Mouse (Mus musculus) heart, embryonic 10.5 days (tissue): ENCODE measurements at regions not wholly inside any gene's neighbourhood (a gene's known extent, or its start where the extent isn't known, plus 50 kb on each side); places are given as distances from the start of the nearest gene placed in this dataset.

Experiments
- DNase-seq: peaks from one replicate; pipeline ENCODE4 v3.0.0-alpha.2; 2017; ENCODE audit warnings: low spot score
- H3K27ac ChIP-seq: fragments of 300-500 bp; sonication (generic); 2 replicates; pipeline ENCODE4 v1.5.1; 2016; ENCODE audit warnings: mild to moderate bottlenecking
- H3K27me3 ChIP-seq: fragments of 300-500 bp; sonication (generic); 2 replicates; pipeline ENCODE4 v1.6.1; 2016; ENCODE audit warnings: mild to moderate bottlenecking; ENCODE audit not compliant: poor library complexity, insufficient read depth, severe bottlenecking
- H3K36me3 ChIP-seq: fragments of 300-500 bp; sonication (generic); 2 replicates; pipeline ENCODE4 v1.6.1; 2016; ENCODE audit warnings: mild to moderate bottlenecking, moderate library complexity
- H3K4me1 ChIP-seq: fragments of 300-500 bp; sonication (generic); 2 replicates; pipeline ENCODE4 v1.6.1; 2016; ENCODE audit warnings: mild to moderate bottlenecking
- H3K4me3 ChIP-seq: fragments of 300-500 bp; sonication (generic); 2 replicates; pipeline ENCODE4 v1.5.1; 2016; ENCODE audit warnings: mild to moderate bottlenecking, moderate library complexity
- H3K9me3 ChIP-seq: fragments of 300-500 bp; sonication (generic); 2 replicates; pipeline ENCODE4 v1.6.1; 2016; ENCODE audit warnings: mild to moderate bottlenecking, moderate library complexity
- WGBS: fragments of 180-500 bp; shearing (Covaris S2); methylation state at CpG from one replicate; pipeline ENCODE4 v1.1.7; 2016; 5-methylcytosine and 5-hydroxymethylcytosine counted together

DNA sequence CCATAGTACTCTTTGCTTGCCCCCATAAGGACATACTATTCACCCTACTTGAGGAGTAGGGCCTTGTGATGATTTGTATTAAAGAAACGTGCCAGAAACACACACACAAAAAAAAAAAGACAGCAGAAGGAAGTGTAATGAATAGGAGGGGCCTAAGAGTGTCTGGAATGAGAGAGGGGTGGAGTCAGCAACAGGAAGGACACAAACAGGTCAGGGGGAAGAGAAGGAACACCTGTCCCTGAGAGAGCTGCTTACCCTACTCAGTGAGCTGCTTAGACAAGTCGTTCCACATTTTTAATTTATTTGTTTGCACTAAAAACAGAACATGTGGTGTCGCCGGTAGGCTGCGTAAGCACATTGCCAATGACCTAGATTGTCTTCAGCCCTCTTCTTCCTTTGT, 642.2 kb upstream of the Cited2 start:
- 77% methylated on average over 5 of the region's 5 CpGs for WGBS
- no peak for DNase-seq
- Histone ChIP-seq H3K27ac (no peak overlapping the region), H3K36me3 (no peaks in the 10 kb centered on the region), H3K27me3 (no peaks in the 10 kb centered on the region), H3K4me3 (no peak overlapping the region), H3K4me1 (no peaks in the 10 kb centered on the region), H3K9me3 (no peaks in the 10 kb centered on the region)

DNA sequence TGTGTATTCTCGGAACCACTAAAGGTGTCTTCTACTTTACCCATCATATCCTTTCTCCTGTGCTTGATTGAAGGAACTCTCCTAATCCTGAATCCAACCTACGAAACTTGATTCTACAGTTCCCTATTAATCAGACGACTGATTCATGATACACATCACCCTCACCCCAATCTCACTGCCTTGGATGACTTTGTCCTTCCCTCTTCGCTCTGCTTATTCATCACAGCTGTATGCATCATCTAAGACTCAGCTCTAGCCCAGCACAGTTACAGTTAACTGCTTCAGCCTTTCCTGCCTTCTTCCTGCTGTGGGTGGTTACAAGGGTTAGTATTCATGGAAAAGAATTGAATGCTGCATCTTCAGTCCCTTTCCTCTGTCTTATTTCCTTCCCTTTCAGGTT, 640.1 kb upstream of the Cited2 start:
- no peak overlapping the region for H3K4me3 ChIP-seq
- no peak overlapping the region for H3K27ac ChIP-seq
- no peak for DNase-seq
- no peaks in the 10 kb centered on the region for H3K27me3 ChIP-seq
- H3K9me3 ChIP-seq: no peaks in the 10 kb centered on the region
- 80% methylated on average over 4 of the region's 4 CpGs for WGBS
- H3K36me3 ChIP-seq: no peaks in the 10 kb centered on the region
- H3K4me1 ChIP-seq: no peaks in the 10 kb centered on the region

- peak overlapping the region; percentile 70; the same call in 1 of the 2 replicates for H3K27ac ChIP-seq
- DNase-seq: no peak
- WGBS: 5% methylated on average over 1 of the region's 1 CpGs
- no peaks in the 10 kb centered on the region for H3K27me3 ChIP-seq
- peaks cover 5% of the 10 kb centered on the region for H3K4me1 ChIP-seq
- H3K9me3 ChIP-seq: no peaks in the 10 kb centered on the region
- no peaks in the 10 kb centered on the region for H3K36me3 ChIP-seq
- H3K4me3 ChIP-seq: no peak overlapping the region
Measured at GRCm38 (mm10) chr10:17102065-17102464, 621.0 kb upstream of the Cited2 start.

DNA sequence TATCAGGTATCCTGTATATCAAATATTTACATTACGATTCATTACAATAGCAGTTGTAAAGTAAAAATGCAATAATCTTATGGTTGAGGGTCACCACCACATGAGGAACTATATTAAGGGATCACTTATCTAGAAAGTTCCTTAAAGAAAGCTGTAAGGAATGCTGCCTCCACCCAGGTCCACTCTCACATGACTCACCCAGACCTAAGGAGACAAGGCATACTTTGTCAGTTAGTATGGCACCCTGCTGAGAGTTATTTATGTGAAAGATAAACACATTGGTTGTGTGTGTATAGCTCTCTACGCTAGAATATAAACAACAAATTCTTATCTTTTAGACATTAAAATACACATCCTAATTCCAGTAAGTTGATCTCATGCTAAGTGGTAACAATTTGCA, 619.6 kb upstream of the Cited2 start:
- DNase-seq: no peak
- H3K27me3 ChIP-seq: no peaks in the 10 kb centered on the region
- H3K9me3 ChIP-seq: no peaks in the 10 kb centered on the region
- no peaks in the 10 kb centered on the region for H3K36me3 ChIP-seq
- H3K27ac ChIP-seq: no peak overlapping the region
- H3K4me1 ChIP-seq: peaks cover 5% of the 10 kb centered on the region
- no peak overlapping the region for H3K4me3 ChIP-seq
- 62% methylated on average over 2 of the region's 2 CpGs for WGBS

GRCm38 (mm10) chr10:17106831-17107230, 616.2 kb upstream of the Cited2 start:
- Histone ChIP-seq H3K27me3 (no peaks in the 10 kb centered on the region), H3K4me1 (peaks cover 5% of the 10 kb centered on the region), H3K36me3 (no peaks in the 10 kb centered on the region), H3K27ac (no peak overlapping the region), H3K9me3 (no peaks in the 10 kb centered on the region), H3K4me3 (no peak overlapping the region)
- DNase-seq: no peak
- 95% methylated on average over 1 of the region's 1 CpGs for WGBS

GRCm38 (mm10) chr10:17111071-17111470, 611.9 kb upstream of the Cited2 start:
- no peaks in the 10 kb centered on the region for H3K27me3 ChIP-seq
- WGBS: 77% methylated on average over 2 of the region's 2 CpGs
- H3K27ac ChIP-seq: no peak overlapping the region
- H3K4me1 ChIP-seq: no peaks in the 10 kb centered on the region
- no peak overlapping the region for H3K4me3 ChIP-seq
- H3K9me3 ChIP-seq: no peaks in the 10 kb centered on the region
- H3K36me3 ChIP-seq: no peaks in the 10 kb centered on the region
- DNase-seq: no peak

- DNase-seq: no peak
- WGBS: 87% methylated on average over 4 of the region's 4 CpGs
- H3K27me3 ChIP-seq: no peaks in the 10 kb centered on the region
- no peak overlapping the region for H3K4me3 ChIP-seq
- no peaks in the 10 kb centered on the region for H3K4me1 ChIP-seq
- H3K27ac ChIP-seq: no peak overlapping the region
- H3K9me3 ChIP-seq: no peaks in the 10 kb centered on the region
- H3K36me3 ChIP-seq: no peaks in the 10 kb centered on the region
Measured at GRCm38 (mm10) chr10:17114805-17115204, 608.2 kb upstream of the Cited2 start.

GRCm38 (mm10) chr10:17129391-17130163, 593.4 kb upstream of the Cited2 start:
- no peak for DNase-seq
- 79% methylated on average over 4 of the region's 4 CpGs for WGBS
- Histone ChIP-seq H3K27ac (no peak overlapping the region), H3K36me3 (no peaks in the 10 kb centered on the region), H3K4me3 (no peak overlapping the region), H3K27me3 (no peaks in the 10 kb centered on the region), H3K9me3 (peaks cover 4% of the 10 kb centered on the region; the same call in 1 of the 2 replicates), H3K4me1 (no peaks in the 10 kb centered on the region)

DNA sequence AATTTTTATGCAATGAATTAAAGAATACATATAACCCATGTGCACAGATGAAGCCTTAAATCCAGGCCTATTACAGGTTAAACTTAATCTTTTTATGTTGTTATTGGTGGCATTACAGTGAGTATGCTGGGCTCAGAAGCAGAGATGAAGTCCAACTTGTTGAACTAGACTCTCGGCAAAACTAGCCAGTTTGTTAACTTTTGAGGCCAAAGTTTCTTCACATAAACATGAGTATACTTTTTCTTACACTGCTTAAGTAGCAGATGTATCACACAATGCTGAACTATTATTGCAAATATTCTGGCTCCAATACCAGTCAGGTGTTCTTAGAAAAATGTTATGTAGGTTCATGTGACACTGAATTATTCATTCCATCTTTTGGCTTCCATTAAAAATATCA, 592.4 kb upstream of the Cited2 start:
- WGBS: 87% methylated on average over 1 of the region's 1 CpGs
- Histone ChIP-seq H3K27me3 (no peaks in the 10 kb centered on the region), H3K4me3 (no peak overlapping the region), H3K4me1 (no peaks in the 10 kb centered on the region), H3K27ac (no peak overlapping the region), H3K9me3 (no peaks in the 10 kb centered on the region), H3K36me3 (no peaks in the 10 kb centered on the region)
- DNase-seq: no peak

DNA sequence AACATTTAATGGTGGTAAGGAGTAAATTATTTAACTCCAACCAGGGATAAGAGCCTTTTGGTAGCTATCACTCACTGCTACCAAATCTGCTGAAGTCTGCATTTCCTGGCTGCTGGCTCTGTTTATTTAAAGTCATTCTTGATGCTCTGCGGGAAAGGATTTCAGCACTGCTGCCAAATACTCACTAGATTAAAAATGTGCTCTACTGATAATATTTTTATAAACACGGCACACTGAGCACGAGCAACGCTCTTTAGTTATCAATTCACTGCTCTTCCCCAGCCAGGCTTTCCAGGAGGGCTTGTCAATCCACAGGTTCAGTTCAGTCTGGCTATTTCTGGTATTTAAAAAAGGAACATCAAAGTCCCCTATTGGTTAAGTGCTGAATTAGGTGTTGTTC, 591.3 kb upstream of the Cited2 start:
- H3K27me3 ChIP-seq: no peaks in the 10 kb centered on the region
- no peaks in the 10 kb centered on the region for H3K36me3 ChIP-seq
- no peak overlapping the region for H3K4me3 ChIP-seq
- WGBS: 26% methylated on average over 4 of the region's 4 CpGs
- H3K4me1 ChIP-seq: no peaks in the 10 kb centered on the region
- no peak for DNase-seq
- H3K9me3 ChIP-seq: no peaks in the 10 kb centered on the region
- H3K27ac ChIP-seq: no peak overlapping the region

DNA sequence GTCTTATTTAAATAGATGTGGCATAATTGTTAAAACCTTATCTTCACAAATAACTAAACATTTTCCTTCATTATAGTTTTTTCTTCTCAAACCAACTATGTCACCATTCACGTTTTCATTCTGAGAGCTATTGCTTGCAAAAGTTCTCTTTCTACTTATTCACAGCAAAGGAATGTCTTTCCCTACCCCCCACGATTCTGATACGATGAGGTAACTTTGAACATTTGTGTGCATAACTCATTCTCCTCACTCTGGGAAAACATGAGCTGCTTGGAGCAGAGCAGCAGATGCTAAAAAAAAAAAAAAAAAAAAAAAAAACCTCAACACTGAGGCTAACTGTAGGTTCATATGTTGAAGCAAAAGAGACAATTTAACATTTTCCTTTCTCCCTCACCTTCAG, 547.6 kb upstream of the Cited2 start:
- no peak overlapping the region for H3K27ac ChIP-seq
- H3K4me1 ChIP-seq: no peaks in the 10 kb centered on the region
- no peak for DNase-seq
- 76% methylated on average over 3 of the region's 3 CpGs for WGBS
- no peak overlapping the region for H3K4me3 ChIP-seq
- no peaks in the 10 kb centered on the region for H3K27me3 ChIP-seq
- no peaks in the 10 kb centered on the region for H3K9me3 ChIP-seq
- no peaks in the 10 kb centered on the region for H3K36me3 ChIP-seq

GRCm38 (mm10) chr10:17177054-17177453, 546.0 kb upstream of the Cited2 start:
- 75% methylated on average over 1 of the region's 1 CpGs for WGBS
- Histone ChIP-seq H3K9me3 (no peaks in the 10 kb centered on the region), H3K27ac (no peak overlapping the region), H3K36me3 (no peaks in the 10 kb centered on the region), H3K4me1 (no peaks in the 10 kb centered on the region), H3K4me3 (no peak overlapping the region), H3K27me3 (no peaks in the 10 kb centered on the region)
- DNase-seq: no peak

GRCm38 (mm10) chr10:17177503-17178278, 545.3 kb upstream of the Cited2 start:
- no peaks in the 10 kb centered on the region for H3K9me3 ChIP-seq
- H3K4me1 ChIP-seq: no peaks in the 10 kb centered on the region
- H3K36me3 ChIP-seq: no peaks in the 10 kb centered on the region
- WGBS: 83% methylated on average over 4 of the region's 4 CpGs
- H3K27me3 ChIP-seq: no peaks in the 10 kb centered on the region
- H3K27ac ChIP-seq: no peak overlapping the region
- no peak overlapping the region for H3K4me3 ChIP-seq
- DNase-seq: no peak
